Comparison of ENCODE assay signal across 21 mouse cellular contexts in the genomic region with DNA sequence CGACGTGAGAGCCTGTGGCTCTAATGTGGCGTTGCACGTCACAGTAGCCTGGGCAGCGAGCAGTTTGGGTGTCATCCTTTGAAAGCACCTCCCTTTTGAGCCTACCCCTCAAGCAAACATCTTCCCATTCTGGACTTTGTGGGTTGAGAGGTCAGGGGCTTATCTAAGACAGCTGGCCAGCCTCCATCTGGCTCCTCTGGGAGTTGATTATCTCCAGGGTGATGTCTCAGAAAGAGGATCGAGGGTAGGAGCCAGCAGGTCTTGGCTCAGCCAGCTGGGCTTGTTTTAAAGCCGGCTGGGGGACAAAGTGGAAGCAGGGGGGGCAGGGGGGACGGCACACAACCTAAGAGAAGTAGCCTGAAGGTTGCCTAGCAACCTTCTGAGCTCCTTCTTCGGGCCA. TPM values are rescaled to one million over a fixed set of nuclear protein-coding genes. Genes with fewer than 3 reads are reported as not detected.
DNase-seq lines count a peak whose midpoint lies in the region; ATAC-seq and TF ChIP-seq lines count a peak whose summit lies in the region.
"Had no signal": no experiment of that assay in that cellular context is flagged by ENCODE, and none has a peak within 500 bp of the region (broad histone marks: within the 10 kb centered on the region; RNA-seq: fewer than 3 reads in every experiment).

No protein-coding gene starts in this region.

- no peak overlapping the region for H3K4me3 ChIP-seq in forebrain, embryonic 10.5 days
- H3K4me3 ChIP-seq in forebrain, embryonic 13.5 days, result no peak overlapping the region
- no peak overlapping the region for H3K4me3 ChIP-seq in lung, embryonic 14.5 days (ENCODE audit: low read depth, low read length)
- H3K4me3 ChIP-seq: embryonic facial prominence, embryonic 12.5 days; left cerebral cortex, adult 2 months; limb, embryonic 15.5 days had no signal

- intact Hi-C loops in heart, postnatal 10 days (cut with DNase I), result no loop called here
- intact Hi-C loops in left cerebral cortex, postnatal 36 days (cut with DNase I), result no loop called here

- no peak for ATAC-seq in forebrain, embryonic 13.5 days
- 0 out of 2 replicates have a peak, but pooled peaks have one; percentile 35 for ATAC-seq in lung, embryonic 14.5 days (ENCODE audit: insufficient read depth)

- WGBS in forebrain, embryonic 10.5 days, result 48% methylated on average over 9 of the region's 9 CpGs
- 48% methylated on average over 9 of the region's 9 CpGs for WGBS in forebrain, embryonic 13.5 days
- 15% methylated on average over 9 of the region's 9 CpGs for WGBS in lung, embryonic 14.5 days

- H3K36me3 ChIP-seq in forebrain, embryonic 10.5 days (replicated peaks), result no peaks in the 10 kb centered on the region
- no peaks in the 10 kb centered on the region for H3K36me3 ChIP-seq in forebrain, embryonic 13.5 days (ENCODE audit: poor library complexity, severe bottlenecking)
- H3K36me3 ChIP-seq in lung, embryonic 14.5 days (ENCODE audit: insufficient read depth), result no peaks in the 10 kb centered on the region
- H3K36me3 ChIP-seq: embryonic facial prominence, embryonic 12.5 days; G1E; limb, embryonic 15.5 days had no signal

- TF ChIP-seq CTCF in lung, embryonic 14.5 days (IDR thresholded peaks at IDR 0.05; ENCODE audit: low read depth), result no peak

- H3K9me3 ChIP-seq in forebrain, embryonic 10.5 days, result no peaks in the 10 kb centered on the region
- H3K9me3 ChIP-seq in forebrain, embryonic 13.5 days (replicated peaks), result no peaks in the 10 kb centered on the region
- H3K9me3 ChIP-seq in lung, embryonic 14.5 days (ENCODE audit: low read depth, low read length), result no peaks in the 10 kb centered on the region
- H3K9me3 ChIP-seq: embryonic facial prominence, embryonic 12.5 days; limb, embryonic 15.5 days had no signal

- H3K4me1 ChIP-seq in forebrain, embryonic 10.5 days, result peaks cover 32% of the 10 kb centered on the region
- H3K4me1 ChIP-seq in forebrain, embryonic 13.5 days, result peaks cover 15% of the 10 kb centered on the region
- no peaks in the 10 kb centered on the region for H3K4me1 ChIP-seq in lung, embryonic 14.5 days (ENCODE audit: insufficient read depth)
- H3K4me1 ChIP-seq: embryonic facial prominence, embryonic 12.5 days had no signal

- no peak overlapping the region for H3K9ac ChIP-seq in forebrain, embryonic 13.5 days
- no peak overlapping the region for H3K9ac ChIP-seq in lung, embryonic 14.5 days
- H3K9ac ChIP-seq: embryonic facial prominence, embryonic 12.5 days; limb, embryonic 15.5 days had no signal

- no peak overlapping the region for H3K4me2 ChIP-seq in forebrain, embryonic 13.5 days
- H3K4me2 ChIP-seq in lung, embryonic 14.5 days, result no peak overlapping the region
- H3K4me2 ChIP-seq: embryonic facial prominence, embryonic 12.5 days; limb, embryonic 15.5 days had no signal

- H3K27me3 ChIP-seq in forebrain, embryonic 10.5 days (ENCODE audit: poor library complexity, severe bottlenecking), result peaks cover 59% of the 10 kb centered on the region
- H3K27me3 ChIP-seq in forebrain, embryonic 13.5 days, result peaks cover 9% of the 10 kb centered on the region
- H3K27me3 ChIP-seq in lung, embryonic 14.5 days (ENCODE audit: insufficient read depth, low read length), result peaks cover 16% of the 10 kb centered on the region

- DNase-seq in forebrain, embryonic 10.5 days (ENCODE audit: extremely low spot score, low spot score), result no peak
- peak; percentile 53 for DNase-seq in lung, embryonic 14.5 days
- no peak for DNase-seq in lung, postnatal 14 days
- DNase-seq in heart, postnatal 10 days, result peak; percentile 68 to 71
- peak; percentile 91 for DNase-seq in retina, postnatal 1 day
- DNase-seq in frontal cortex, postnatal 25 days (ENCODE audit: low spot score in 2 of 2), result no peak
- no peak for DNase-seq in left cerebral cortex, postnatal 36 days (ENCODE audit: low spot score in 2 of 2)
- DNase-seq: B cell, adult 2 months; cerebellum, adult 9-10 months; lung, adult 2 months; thymus, adult 2 months had no signal

- peak overlapping the region; percentile 54 for H3K27ac ChIP-seq in forebrain, embryonic 10.5 days
- H3K27ac ChIP-seq in forebrain, embryonic 13.5 days, result no peak overlapping the region
- H3K27ac ChIP-seq in lung, embryonic 14.5 days (ENCODE audit: low read depth), result no peak overlapping the region
- H3K27ac ChIP-seq: embryonic facial prominence, embryonic 12.5 days; kidney, postnatal 0 days; left cerebral cortex, adult 2 months; limb, embryonic 15.5 days had no signal

RNA-seq across cellular contexts. Expression of gene Kif19a, which starts 14.9 kb away (rescaled TPM):
- polyA plus RNA-seq in forebrain, embryonic 10.5 days (2016; fragmentation: Nextera tagmentation; extraction: Ambion mirVana), result 0.33 and 0.71 TPM in 2 replicates
- 0.36 and 1.3 TPM in 2 replicates for polyA plus RNA-seq in forebrain, embryonic 13.5 days (2015; fragmentation: Nextera tagmentation; extraction: Ambion mirVana)
- polyA plus RNA-seq in lung, embryonic 14.5 days (2014; fragmentation: Nextera tagmentation; extraction: Ambion mirVana), result 0.29 TPM in 1 of 2 replicates, not detected in the other
- total RNA-seq in heart, postnatal 10 days (2021), result under 1 TPM; 0.24 to 0.47 TPM
- total RNA-seq in left cerebral cortex, postnatal 36 days (2021), result 1 to 10 TPM; 4.5 to 4.8 TPM
- total RNA-seq: G1E; megakaryocyte-erythroid progenitor cell, adult 5-6 weeks had no signal
- polyA plus RNA-seq: G1E had no signal

RNA-seq across cellular contexts. Expression of gene Btbd17, which starts 15.7 kb away (rescaled TPM):
- 20.7 and 20.8 TPM in 2 replicates for polyA plus RNA-seq in forebrain, embryonic 10.5 days (2016; fragmentation: Nextera tagmentation; extraction: Ambion mirVana)
- polyA plus RNA-seq in forebrain, embryonic 13.5 days (2015; fragmentation: Nextera tagmentation; extraction: Ambion mirVana), result 25.8 and 27.1 TPM in 2 replicates
- polyA plus RNA-seq in lung, embryonic 14.5 days (2014; fragmentation: Nextera tagmentation; extraction: Ambion mirVana), result 0.65 and 1.3 TPM in 2 replicates
- total RNA-seq in heart, postnatal 10 days (2021), result under 1 TPM in 1 of 2 experiments, not detected in 1; 0.32 TPM
- total RNA-seq in left cerebral cortex, postnatal 36 days (2021), result 10 to 100 TPM; 29.1 to 35.8 TPM
- total RNA-seq: gastrocnemius, adult 18-20 months; megakaryocyte-erythroid progenitor cell, adult 5-6 weeks had no signal
- polyA plus RNA-seq: G1E; heart, embryonic 16.5 days had no signal

RNA-seq across cellular contexts. Expression of gene Gpr142, which starts 18.6 kb away (rescaled TPM):
- polyA plus RNA-seq in forebrain, embryonic 10.5 days (2016; fragmentation: Nextera tagmentation; extraction: Ambion mirVana), result 0.21 TPM in 1 of 2 replicates, not detected in the other
- polyA plus RNA-seq in forebrain, embryonic 13.5 days (2015; fragmentation: Nextera tagmentation; extraction: Ambion mirVana), result not detected in 2 replicates
- 0.28 TPM in 1 of 2 replicates, not detected in the other for polyA plus RNA-seq in lung, embryonic 14.5 days (2014; fragmentation: Nextera tagmentation; extraction: Ambion mirVana)
- not detected for total RNA-seq in heart, postnatal 10 days (2021)
- not detected for total RNA-seq in left cerebral cortex, postnatal 36 days (2021)
- total RNA-seq: gastrocnemius, adult 18-20 months; left cerebral cortex, adult 2 months; megakaryocyte-erythroid progenitor cell, adult 5-6 weeks had no signal
- polyA plus RNA-seq: embryonic facial prominence, embryonic 12.5 days; forebrain, embryonic 11.5 days; G1E; heart, embryonic 16.5 days; kidney, postnatal 0 days; limb, embryonic 15.5 days; lung, adult 2 months; thymus, adult 2 months had no signal

RNA-seq across cellular contexts. Expression of gene Dnaic2, which starts 52.9 kb away (rescaled TPM):
- 0.77 and 1.0 TPM in 2 replicates for polyA plus RNA-seq in forebrain, embryonic 10.5 days (2016; fragmentation: Nextera tagmentation; extraction: Ambion mirVana)
- polyA plus RNA-seq in forebrain, embryonic 13.5 days (2015; fragmentation: Nextera tagmentation; extraction: Ambion mirVana), result 1.8 and 3.7 TPM in 2 replicates
- polyA plus RNA-seq in lung, embryonic 14.5 days (2014; fragmentation: Nextera tagmentation; extraction: Ambion mirVana), result 0.16 and 0.85 TPM in 2 replicates
- total RNA-seq in heart, postnatal 10 days (2021), result under 1 TPM; 0.55 to 0.57 TPM
- total RNA-seq in left cerebral cortex, postnatal 36 days (2021), result 1 to 10 TPM in 1 of 2 experiments, under 1 TPM in 1; 0.91 to 2.1 TPM
- total RNA-seq: G1E; megakaryocyte-erythroid progenitor cell, adult 5-6 weeks had no signal
- polyA plus RNA-seq: G1E had no signal

Comparison
In these comparisons a context has a peak if more than half of its experiments do, and no peak if none do; other contexts are left out.
1. DNase-seq: peak in lung, embryonic 14.5 days (single experiment), heart, postnatal 10 days (2 of 2) and retina, postnatal 1 day (single experiment); none in forebrain, embryonic 10.5 days (single experiment), lung, postnatal 14 days (single experiment), frontal cortex, postnatal 25 days (0 of 2) and left cerebral cortex, postnatal 36 days (0 of 2).